Mouse (Mus musculus) megakaryocyte, embryonic 14.5 days (primary cell): ENCODE data around the gene Irf9.

Experiments used
- FLI1 ChIP-seq: IDR thresholded peaks from 2 replicates; pipeline ENCODE4 v1.6.1; 2012; ENCODE audit warnings: low read length, inconsistent platforms, mixed read lengths
- GATA1 ChIP-seq: IDR thresholded peaks from 3 replicates; pipeline ENCODE4 v1.6.1; 2012; ENCODE audit warnings: mixed read lengths, low read length, inconsistent platforms, borderline replicate concordance

DNA sequence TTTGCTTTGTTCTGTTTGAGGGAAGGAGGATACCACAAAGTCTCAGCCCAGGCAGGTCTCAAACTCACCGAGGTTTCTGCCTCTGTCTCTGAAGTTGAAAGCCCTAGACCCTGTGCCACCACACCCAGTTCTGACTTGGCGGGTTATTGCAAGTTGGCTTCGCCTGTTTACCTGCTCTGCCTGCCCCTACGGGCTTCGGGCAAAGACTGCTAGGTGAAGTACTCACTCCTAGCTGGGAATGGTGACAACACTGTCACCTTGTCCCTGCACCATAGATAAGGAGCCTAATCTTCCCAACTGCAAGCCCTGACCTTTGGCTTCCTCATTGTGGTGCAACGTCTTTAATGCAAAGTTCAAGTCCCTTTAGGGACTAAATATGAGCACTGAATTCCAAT, 17.8 kb upstream of the Irf9 start:
- TF ChIP-seq GATA1 (no peak), FLI1 (no peak)
